Mouse (Mus musculus): ENCODE data around the gene Zfp74.
A peak's percentile ranks its signal among the peaks of the same experiment; 100 is the strongest.
"Not testable (repeated sequence)": the region's sequence is repeated elsewhere in the genome, so short reads cannot be mapped to it uniquely, and the experiment has no call there.

Gene Zfp74

GRCm38 (mm10) chr7:29953513-29954401, at the start of gene Zfp74:
Zfp74 (minus strand) TSS chr7:29954089.
- DNase-seq (ENCODE audit: low spot score): peak; percentile 77

GRCm38 (mm10) chr7:30000601-30001000, 46.7 kb upstream of the Zfp74 start:
- no peak for DNase-seq (ENCODE audit: low spot score)

GRCm38 (mm10) chr7:29995134-29995533, 41.2 kb upstream of the Zfp74 start:
- DNase-seq (ENCODE audit: low spot score): no peak

- no peak for DNase-seq (ENCODE audit: low spot score)
Measured at GRCm38 (mm10) chr7:29993340-29993739, 39.5 kb upstream of the Zfp74 start.

GRCm38 (mm10) chr7:29992698-29993097, 38.8 kb upstream of the Zfp74 start:
- no peak for DNase-seq (ENCODE audit: low spot score)

GRCm38 (mm10) chr7:29989031-29989430, 35.1 kb upstream of the Zfp74 start:
- no peak for DNase-seq (ENCODE audit: low spot score)

GRCm38 (mm10) chr7:29987551-29987950, 33.7 kb upstream of the Zfp74 start:
- DNase-seq (ENCODE audit: low spot score): no peak

GRCm38 (mm10) chr7:29986101-29986500, 32.2 kb upstream of the Zfp74 start:
- DNase-seq (ENCODE audit: low spot score): no peak

- peak; percentile 95 for DNase-seq (ENCODE audit: low spot score)
Measured at GRCm38 (mm10) chr7:29983690-29984380, 29.9 kb upstream of the Zfp74 start, which contains the start of gene Zfp568. Zfp568 (plus strand) TSS chr7:29983955.

GRCm38 (mm10) chr7:29983340-29983689, 29.4 kb upstream of the Zfp74 start:
- DNase-seq (ENCODE audit: low spot score): no peak

GRCm38 (mm10) chr7:29982931-29983330, 29.0 kb upstream of the Zfp74 start:
- no peak for DNase-seq (ENCODE audit: low spot score)

GRCm38 (mm10) chr7:29982341-29982740, 28.5 kb upstream of the Zfp74 start:
- DNase-seq (ENCODE audit: low spot score): no peak

- no peak for DNase-seq (ENCODE audit: low spot score)
Measured at GRCm38 (mm10) chr7:29981860-29982259, 28.0 kb upstream of the Zfp74 start.

GRCm38 (mm10) chr7:29981455-29981854, 27.6 kb upstream of the Zfp74 start:
- no peak for DNase-seq (ENCODE audit: low spot score)

GRCm38 (mm10) chr7:29980761-29981160, 26.9 kb upstream of the Zfp74 start:
- no peak for DNase-seq (ENCODE audit: low spot score)

GRCm38 (mm10) chr7:29970686-29971085, 16.8 kb upstream of the Zfp74 start:
- no peak for DNase-seq (ENCODE audit: low spot score)

- not testable (repeated sequence) for DNase-seq (ENCODE audit: low spot score)
Measured at GRCm38 (mm10) chr7:29965115-29965810, 11.4 kb upstream of the Zfp74 start.

GRCm38 (mm10) chr7:29959004-29959403, 5.1 kb upstream of the Zfp74 start:
- DNase-seq (ENCODE audit: low spot score): no peak

- no peak for DNase-seq (ENCODE audit: low spot score)
Measured at GRCm38 (mm10) chr7:29958125-29958724, 4.3 kb upstream of the Zfp74 start.

- no peak for DNase-seq (ENCODE audit: low spot score)
Measured at GRCm38 (mm10) chr7:29956257-29956656, 2.4 kb upstream of the Zfp74 start.

- peak; percentile 51 for DNase-seq (ENCODE audit: low spot score)
Measured at GRCm38 (mm10) chr7:29954731-29955130, 842 bp upstream of the Zfp74 start.

GRCm38 (mm10) chr7:29953086-29953485, 803 bp downstream of the Zfp74 start:
- no peak for DNase-seq (ENCODE audit: low spot score)
